Mouse (Mus musculus) MEL (cell line): ENCODE results near the gene Slc4a8. TPM values are rescaled to one million over a fixed set of nuclear protein-coding genes. Genes with fewer than 3 reads are reported as not detected.
A peak's percentile ranks its signal among the peaks of the same experiment; 100 is the strongest.

ENCODE experiments used
- DNase-seq: peaks from one replicate; pipeline ENCODE4 v3.0.0; 2011; ENCODE audit warnings: low read depth, low spot score
- H3K27ac ChIP-seq: 2 replicates; pipeline ENCODE4 v1.5.1; 2012; ENCODE audit warnings: low read depth, mild to moderate bottlenecking, control low read depth, low read length, moderate library complexity; ENCODE audit not compliant: control insufficient read depth
- H3K27me3 ChIP-seq, 2 experiments: fragments of 150-350 bp in 1 of 2; sonication (generic) in 1 of 2; 2 replicates each; pipeline ENCODE4 v1.6.1; 2012; ENCODE audit warnings: low read length in 2 of 2, mild to moderate bottlenecking in 2 of 2, improper control_type of control experiment in 1 of 2, moderate library complexity in 1 of 2; ENCODE audit not compliant: insufficient read depth in 2 of 2, control insufficient read depth in 1 of 2
- H3K36me3 ChIP-seq, 2 experiments: 2 replicates each; pipeline ENCODE4 v1.6.1; 2012 to 2014; ENCODE audit warnings: low read length in 2 of 2, improper control_type of control experiment in 1 of 2, inconsistent platforms in 1 of 2, mild to moderate bottlenecking in 1 of 2; ENCODE audit not compliant: insufficient read depth in 2 of 2, control insufficient read depth in 1 of 2
- H3K4me1 ChIP-seq, 2 experiments: fragments of 150-350 bp in 1 of 2; sonication (generic) in 1 of 2; 2 replicates each; pipeline ENCODE4 v1.6.1; 2012; ENCODE audit warnings: low read length in 2 of 2, improper control_type of control experiment in 1 of 2, mild to moderate bottlenecking in 1 of 2; ENCODE audit not compliant: insufficient read depth in 2 of 2, control insufficient read depth in 1 of 2
- H3K4me3 ChIP-seq, 2 experiments: fragments of 150-350 bp in 1 of 2; sonication (generic) in 1 of 2; 2 replicates each; pipeline ENCODE4 v1.5.1; 2012; ENCODE audit warnings: low read depth in 2 of 2, low read length in 2 of 2, mild to moderate bottlenecking in 2 of 2, moderate library complexity in 2 of 2, control low read depth in 1 of 2, improper control_type of control experiment in 1 of 2; ENCODE audit not compliant: control insufficient read depth in 1 of 2, insufficient read depth in 1 of 2
- H3K79me2 ChIP-seq: 2 replicates; pipeline ENCODE4 v1.6.1; 2012; ENCODE audit warnings: mild to moderate bottlenecking, low read length, moderate library complexity; ENCODE audit not compliant: control insufficient read depth, poor library complexity, insufficient read depth
- H3K9ac ChIP-seq: 2 replicates; pipeline ENCODE4 v1.6.1; 2012; ENCODE audit warnings: low read depth, mild to moderate bottlenecking, control low read depth, low read length, moderate library complexity; ENCODE audit not compliant: control insufficient read depth, poor library complexity, severe bottlenecking
- H3K9me3 ChIP-seq: fragments of 150-350 bp; sonication (generic); replicated peaks from 2 replicates; pipeline ENCODE4 v1.6.1; 2012; ENCODE audit warnings: mild to moderate bottlenecking, low read length, improper control_type of control experiment, moderate library complexity; ENCODE audit not compliant: insufficient read depth
- BHLHE40 ChIP-seq: IDR thresholded peaks from 2 replicates; pipeline ENCODE4 v1.6.1; 2012; ENCODE audit warnings: low read depth, mild to moderate bottlenecking, inconsistent platforms, low read length, improper control_type of control experiment, borderline replicate concordance
- CHD2 ChIP-seq: IDR thresholded peaks from 2 replicates; pipeline ENCODE4 v1.6.1; 2011; ENCODE audit warnings: low read length, improper control_type of control experiment
- E2F4 ChIP-seq: IDR thresholded peaks from 2 replicates; pipeline ENCODE4 v1.6.1; 2011; ENCODE audit warnings: low read depth, low read length, improper control_type of control experiment, borderline replicate concordance
- ELF1 ChIP-seq: IDR thresholded peaks from 2 replicates; pipeline ENCODE4 v1.6.1; 2014; ENCODE audit warnings: low read depth, mild to moderate bottlenecking, inconsistent platforms, low read length, improper control_type of control experiment, moderate library complexity
- EP300 ChIP-seq, 2 experiments: IDR thresholded peaks; 2 replicates each; pipeline ENCODE4 v1.6.1; 2011; ENCODE audit warnings: improper control_type of control experiment in 2 of 2, low read length in 2 of 2, low read depth in 1 of 2, mild to moderate bottlenecking in 1 of 2
- ETS1 ChIP-seq: IDR thresholded peaks from 2 replicates; pipeline ENCODE4 v1.6.1; 2012; ENCODE audit warnings: low read depth, mild to moderate bottlenecking, inconsistent platforms, low read length, improper control_type of control experiment, moderate library complexity
- GABPA ChIP-seq: IDR thresholded peaks from 2 replicates; pipeline ENCODE4 v1.6.1; 2012; ENCODE audit warnings: low read depth, mild to moderate bottlenecking, inconsistent platforms, low read length, improper control_type of control experiment, moderate library complexity
- GATA1 ChIP-seq: IDR thresholded peaks from 2 replicates; pipeline ENCODE4 v1.6.1; 2011; ENCODE audit warnings: low read depth, low read length, improper control_type of control experiment
- HCFC1 ChIP-seq: IDR thresholded peaks from 2 replicates; pipeline ENCODE4 v1.6.1; 2012; ENCODE audit warnings: low read depth, mild to moderate bottlenecking, inconsistent platforms, low read length, improper control_type of control experiment, moderate library complexity
- MAX ChIP-seq: IDR thresholded peaks from 2 replicates; pipeline ENCODE4 v1.6.1; 2011; ENCODE audit warnings: low read length, improper control_type of control experiment
- MAZ ChIP-seq: IDR thresholded peaks from 2 replicates; pipeline ENCODE4 v1.6.1; 2012; ENCODE audit warnings: low read depth, mild to moderate bottlenecking, inconsistent platforms, low read length, improper control_type of control experiment
- MXI1 ChIP-seq: IDR thresholded peaks from 2 replicates; pipeline ENCODE4 v1.6.1; 2011; ENCODE audit warnings: mild to moderate bottlenecking, low read depth, low read length, improper control_type of control experiment
- MYC ChIP-seq: IDR thresholded peaks from 2 replicates; pipeline ENCODE4 v1.6.1; 2011; ENCODE audit warnings: low read depth, mild to moderate bottlenecking, low read length, improper control_type of control experiment, moderate library complexity
- POLR2AphosphoS5 ChIP-seq: IDR thresholded peaks from 2 replicates; pipeline ENCODE4 v1.6.1; 2012; ENCODE audit warnings: low read depth, borderline replicate concordance, mild to moderate bottlenecking, inconsistent platforms, low read length, moderate library complexity, mixed read lengths
- RAD21 ChIP-seq: IDR thresholded peaks from 2 replicates; pipeline ENCODE4 v1.6.1; 2011; ENCODE audit warnings: mild to moderate bottlenecking, low read depth, low read length, improper control_type of control experiment
- SIN3A ChIP-seq: IDR thresholded peaks from 2 replicates; pipeline ENCODE4 v1.6.1; 2012; ENCODE audit warnings: low read length, improper control_type of control experiment, inconsistent platforms
- SMC3 ChIP-seq: IDR thresholded peaks from 2 replicates; pipeline ENCODE4 v1.6.1; 2011; ENCODE audit warnings: low read depth, low read length, improper control_type of control experiment
- TAL1 ChIP-seq: IDR thresholded peaks from 2 replicates; pipeline ENCODE4 v1.6.1; 2012; ENCODE audit warnings: mild to moderate bottlenecking, inconsistent platforms, low read length, moderate library complexity, mixed read lengths
- TBP ChIP-seq: IDR thresholded peaks from 2 replicates; pipeline ENCODE4 v1.8.0; 2011; ENCODE audit warnings: low read depth, low read length, improper control_type of control experiment
- TCF12 ChIP-seq: IDR thresholded peaks from 2 replicates; pipeline ENCODE4 v1.6.1; 2014; ENCODE audit warnings: low read depth, mild to moderate bottlenecking, inconsistent platforms, low read length, improper control_type of control experiment, moderate library complexity
- UBTF ChIP-seq: IDR thresholded peaks from 2 replicates; pipeline ENCODE4 v1.6.1; 2012; ENCODE audit warnings: low read depth, mild to moderate bottlenecking, inconsistent platforms, low read length, improper control_type of control experiment, moderate library complexity, borderline replicate concordance; ENCODE audit not compliant: insufficient read depth
- USF1 ChIP-seq: IDR thresholded peaks from 2 replicates; pipeline ENCODE4 v1.6.1; 2014; ENCODE audit warnings: low read depth, mild to moderate bottlenecking, inconsistent platforms, low read length, improper control_type of control experiment, moderate library complexity
- USF2 ChIP-seq, 2 experiments: IDR thresholded peaks; 2 replicates each; pipeline ENCODE4 v1.6.1; 2011 to 2012; ENCODE audit warnings: improper control_type of control experiment in 2 of 2, low read length in 2 of 2, borderline replicate concordance in 1 of 2, inconsistent platforms in 1 of 2, low read depth in 1 of 2, mild to moderate bottlenecking in 1 of 2; ENCODE audit not compliant: insufficient read depth in 1 of 2
- ZC3H11A ChIP-seq: IDR thresholded peaks from 2 replicates; pipeline ENCODE4 v1.6.1; 2012; ENCODE audit warnings: low read depth, mild to moderate bottlenecking, inconsistent platforms, low read length, improper control_type of control experiment
- ZNF384 ChIP-seq: IDR thresholded peaks from 2 replicates; pipeline ENCODE4 v1.6.1; 2012; ENCODE audit warnings: low read depth, mild to moderate bottlenecking, inconsistent platforms, low read length, improper control_type of control experiment
- polyA plus RNA-seq, 2 experiments: library from polyadenylated mRNA; stranded (reverse) in 1 of 2; unstranded in 1 of 2; fragments of >175 nt in 1 of 2; fragments of >200 nt in 1 of 2; gene quantifications; 2 replicates each; pipeline versions ENCODE4 v1.2.1 to v1.2.4; 2012; ENCODE audit warnings: low replicate concordance in 2 of 2, low read depth in 1 of 2; ENCODE audit not compliant: insufficient read length in 2 of 2, insufficient read depth in 1 of 2, missing spikeins in 1 of 2
- total RNA-seq: library from RNA; depleted of rRNA; stranded (reverse); fragments of 300-350 nt; gene quantifications from 2 replicates; pipeline ENCODE4 v1.2.3, GENCODE M21; 2012

The Slc4a8 gene
- total and polyA plus RNA-seq, 3 experiments = 0.35 to 2.5 TPM; not detected in 1

GRCm38 (mm10) chr15:100722026-100722425, 39.5 kb upstream of the Slc4a8 start:
- Histone ChIP-seq H3K9me3 (no peaks in the 10 kb centered on the region), H3K4me1 (peaks cover 20 to 34% of the 10 kb centered on the region in 2 experiments), H3K36me3 (peaks cover 2 to 23% of the 10 kb centered on the region in 2 experiments; a peak in 3 of 4 replicates), H3K9ac (no peak overlapping the region), H3K27me3 (no peaks in the 10 kb centered on the region), H3K4me3 (no peak overlapping the region), H3K79me2 (no peaks in the 10 kb centered on the region), H3K27ac (no peak overlapping the region)
- TF ChIP-seq POLR2AphosphoS5 = no peak
- TF ChIP-seq CHD2 = no peak
- no peak for TF ChIP-seq SMC3
- TF ChIP-seq TAL1 = no peak
- no peak for TF ChIP-seq MAZ
- no peak for TF ChIP-seq MYC
- no peak for TF ChIP-seq E2F4
- no peak for TF ChIP-seq HCFC1
- DNase-seq = no peak

- no peak for DNase-seq
- H3K4me1 ChIP-seq = peaks cover 16 to 31% of the 10 kb centered on the region in 2 experiments
- H3K9ac ChIP-seq = no peak overlapping the region
- peaks cover 2 to 20% of the 10 kb centered on the region in 2 experiments; a peak in 3 of 4 replicates for H3K36me3 ChIP-seq
- TF ChIP-seq CHD2 (no peak), GABPA (no peak)
- H3K4me3 ChIP-seq = no peak overlapping the region
- no peaks in the 10 kb centered on the region for H3K79me2 ChIP-seq
- H3K9me3 ChIP-seq = no peaks in the 10 kb centered on the region
- peak overlapping the region; percentile 5; the same call in 1 of the 2 replicates for H3K27ac ChIP-seq
- H3K27me3 ChIP-seq = no peaks in the 10 kb centered on the region
Measured at GRCm38 (mm10) chr15:100722564-100722963, 39.0 kb upstream of the Slc4a8 start.

GRCm38 (mm10) chr15:100723505-100723904, 38.0 kb upstream of the Slc4a8 start:
- DNase-seq = peak; percentile 70
- Histone ChIP-seq H3K4me3 (peak overlapping the region in 1 of 2 experiments; percentile 2; a peak in 2 of 4 replicates), H3K9me3 (no peaks in the 10 kb centered on the region), H3K36me3 (peaks cover 2 to 16% of the 10 kb centered on the region in 2 experiments; a peak in 3 of 4 replicates), H3K79me2 (peaks cover 1% of the 10 kb centered on the region; the same call in 1 of the 2 replicates), H3K9ac (peak overlapping the region; percentile 17), H3K27ac (peak overlapping the region; percentile 47), H3K27me3 (no peaks in the 10 kb centered on the region), H3K4me1 (peaks cover 15 to 28% of the 10 kb centered on the region in 2 experiments)
- TF ChIP-seq ELF1 (no peak), SIN3A (peak; percentile 66), GATA1 (peak; percentile 27; the same call in 1 of the 2 replicates), UBTF (no peak), BHLHE40 (no peak), USF2 (IDR thresholded peaks at IDR 0.05; ENCODE audit: borderline replicate concordance in 1 of 2, insufficient read depth in 1 of 2, low read depth in 1 of 2, low read length in 2 of 2) (no peak), MXI1 (peak; percentile 91), ETS1 (0 out of 2 replicates have a peak, but pooled peaks have one; percentile 17), MYC (peak; percentile 75; the same call in 1 of the 2 replicates), TCF12 (no peak), USF1 (peak; percentile 71), MAX (peak; percentile 94), ZC3H11A (no peak), TBP (no peak), HCFC1 (0 out of 2 replicates have a peak, but pooled peaks have one; percentile 4), RAD21 (no peak), ZNF384 (no peak), EP300 (IDR thresholded peaks at IDR 0.05; ENCODE audit: low read depth in 1 of 2, low read length in 2 of 2) (peak in 1 of 2 experiments; percentile 42; a peak in 1 of 4 replicates)
